ENCODE assay signal across 8 mouse cellular contexts in genomic region chr8:91629594-91629993, GRCm38 (mm10).
DNase-seq lines count a peak whose midpoint lies in the region; ATAC-seq lines count a peak whose summit lies in the region.

No protein-coding gene starts in this region.

- peak overlapping the region; percentile 31 for H3K4me2 ChIP-seq in limb, embryonic 11.5 days (ENCODE audit: low read depth, severe bottlenecking)
- peak overlapping the region; percentile 19 for H3K4me2 ChIP-seq in hindbrain, embryonic 14.5 days (replicated peaks)
- no peak overlapping the region for H3K4me2 ChIP-seq in liver, embryonic 11.5 days

- H3K9me3 ChIP-seq in limb, embryonic 11.5 days (ENCODE audit: control insufficient read depth, low read length): no peaks in the 10 kb centered on the region
- H3K9me3 ChIP-seq in limb, embryonic 10.5 days (replicated peaks): no peaks in the 10 kb centered on the region
- H3K9me3 ChIP-seq in hindbrain, embryonic 14.5 days (ENCODE audit: control insufficient read depth, low read length): no peaks in the 10 kb centered on the region
- no peaks in the 10 kb centered on the region for H3K9me3 ChIP-seq in liver, embryonic 11.5 days (ENCODE audit: control insufficient read depth, low read length)

- H3K27me3 ChIP-seq in limb, embryonic 11.5 days (ENCODE audit: control insufficient read depth, insufficient read depth, low read length): peaks cover 76% of the 10 kb centered on the region
- H3K27me3 ChIP-seq in limb, embryonic 10.5 days (ENCODE audit: low read depth, poor library complexity, severe bottlenecking): peaks cover 98% of the 10 kb centered on the region
- peaks cover 39% of the 10 kb centered on the region for H3K27me3 ChIP-seq in hindbrain, embryonic 14.5 days (ENCODE audit: control insufficient read depth, insufficient read depth, low read length)
- no peaks in the 10 kb centered on the region for H3K27me3 ChIP-seq in liver, embryonic 11.5 days (replicated peaks; ENCODE audit: control insufficient read depth, insufficient read depth, low read length)

- intact Hi-C loops in gastrocnemius, postnatal 14 days (cut with DNase I; ENCODE audit: low total_unique reads): no loop called here

- DNase-seq in limb, embryonic 11.5 days (ENCODE audit: low spot score): peak; percentile 40
- no peak for DNase-seq in limb, embryonic 10.5 days (ENCODE audit: low spot score)
- peak; percentile 18 for DNase-seq in gastrocnemius, postnatal 14 days
- no peak for DNase-seq in hindbrain, embryonic 14.5 days (ENCODE audit: low spot score)
- no peak for DNase-seq in cerebellum, adult 9-10 months
- no peak for DNase-seq in liver, embryonic 11.5 days (ENCODE audit: low spot score)
- no peak for DNase-seq in urinary bladder, postnatal 10 days (ENCODE audit: low spot score)

- 11% methylated on average over 14 of the region's 14 CpGs for WGBS in limb, embryonic 11.5 days
- WGBS in limb, embryonic 10.5 days: 11% methylated on average over 14 of the region's 14 CpGs
- WGBS in hindbrain, embryonic 14.5 days: 25% methylated on average over 14 of the region's 14 CpGs
- 34% methylated on average over 14 of the region's 14 CpGs for WGBS in liver, embryonic 11.5 days

- no peak for ATAC-seq in limb, embryonic 11.5 days (ENCODE audit: insufficient number of reproducible peaks, low FRiP score, low TSS enrichment, low read depth)
- peak; percentile 24; the same call in 1 of the 2 replicates for ATAC-seq in hindbrain, embryonic 14.5 days (ENCODE audit: low FRiP score)
- ATAC-seq in megakaryocyte-erythroid progenitor cell, adult 5-6 weeks (replicated peaks; ENCODE audit: low FRiP score, low TSS enrichment, poor library complexity, severe bottlenecking): peak; percentile 34; the same call in 1 of the 2 replicates
- no peak for ATAC-seq in liver, embryonic 11.5 days (replicated peaks; ENCODE audit: low FRiP score)

- H3K36me3 ChIP-seq in limb, embryonic 11.5 days (ENCODE audit: control insufficient read depth, insufficient read depth, low read length): no peaks in the 10 kb centered on the region
- H3K36me3 ChIP-seq in limb, embryonic 10.5 days: peaks cover 3% of the 10 kb centered on the region; the same call in 1 of the 2 replicates
- H3K36me3 ChIP-seq in hindbrain, embryonic 14.5 days (replicated peaks; ENCODE audit: control insufficient read depth, insufficient read depth): no peaks in the 10 kb centered on the region
- no peaks in the 10 kb centered on the region for H3K36me3 ChIP-seq in liver, embryonic 11.5 days (ENCODE audit: control insufficient read depth, insufficient read depth, low read length)

- no peak overlapping the region for H3K9ac ChIP-seq in limb, embryonic 11.5 days (ENCODE audit: low read length)
- peak overlapping the region; percentile 24; the same call in 1 of the 2 replicates for H3K9ac ChIP-seq in hindbrain, embryonic 14.5 days
- no peak overlapping the region for H3K9ac ChIP-seq in liver, embryonic 11.5 days (ENCODE audit: low read depth, low read length)

- H3K27ac ChIP-seq in limb, embryonic 11.5 days (replicated peaks; ENCODE audit: low read depth, low read length): no peak overlapping the region
- H3K27ac ChIP-seq in limb, embryonic 10.5 days: no peak overlapping the region; the same call in 1 of the 2 replicates
- no peak overlapping the region for H3K27ac ChIP-seq in hindbrain, embryonic 14.5 days
- H3K27ac ChIP-seq in liver, embryonic 11.5 days (ENCODE audit: low read depth, low read length): no peak overlapping the region

- no peak overlapping the region for H3K4me3 ChIP-seq in limb, embryonic 11.5 days (ENCODE audit: low read depth, low read length)
- H3K4me3 ChIP-seq in limb, embryonic 10.5 days: no peak overlapping the region; the same call in none of the 2 replicates
- H3K4me3 ChIP-seq in hindbrain, embryonic 14.5 days (replicated peaks; ENCODE audit: low read length): no peak overlapping the region
- no peak overlapping the region for H3K4me3 ChIP-seq in liver, embryonic 11.5 days (ENCODE audit: low read depth, low read length)

- peaks cover 25% of the 10 kb centered on the region for H3K4me1 ChIP-seq in limb, embryonic 11.5 days (ENCODE audit: control insufficient read depth, insufficient read depth, low read length)
- peaks cover 66% of the 10 kb centered on the region for H3K4me1 ChIP-seq in limb, embryonic 10.5 days
- H3K4me1 ChIP-seq in hindbrain, embryonic 14.5 days (replicated peaks; ENCODE audit: control insufficient read depth, insufficient read depth, low read length): peaks cover 34% of the 10 kb centered on the region
- H3K4me1 ChIP-seq in liver, embryonic 11.5 days (replicated peaks; ENCODE audit: control insufficient read depth, insufficient read depth, low read length): 0 out of 2 replicates have a peak, but pooled peaks cover 3% of the 10 kb centered on the region

Comparison
In these comparisons a context has a peak if more than half of its experiments do, and no peak if none do; other contexts are left out.
1. DNase-seq: peak in limb, embryonic 11.5 days (single experiment) and gastrocnemius, postnatal 14 days (single experiment); none in limb, embryonic 10.5 days (single experiment), hindbrain, embryonic 14.5 days (single experiment), cerebellum, adult 9-10 months (single experiment), liver, embryonic 11.5 days (single experiment) and urinary bladder, postnatal 10 days (single experiment).
2. ATAC-seq: peak in hindbrain, embryonic 14.5 days (single experiment) and megakaryocyte-erythroid progenitor cell, adult 5-6 weeks (single experiment); none in limb, embryonic 11.5 days (single experiment) and liver, embryonic 11.5 days (single experiment).